Mouse (Mus musculus) cerebellum, adult 2 months (tissue): ENCODE data around the gene Ndufa10.

Source experiments
- CTCF ChIP-seq: fragments of 200-500 bp; IDR thresholded peaks from 2 replicates; pipeline ENCODE4 v1.5.1; 2011; ENCODE audit warnings: low read depth, mild to moderate bottlenecking, control low read depth, low read length, moderate library complexity, borderline replicate concordance; ENCODE audit not compliant: insufficient read depth
- POLR2A ChIP-seq: fragments of 200-500 bp; IDR thresholded peaks from 2 replicates; pipeline ENCODE4 v1.6.1; 2011; ENCODE audit warnings: low read length, control low read depth, borderline replicate concordance; ENCODE audit not compliant: insufficient read depth

DNA sequence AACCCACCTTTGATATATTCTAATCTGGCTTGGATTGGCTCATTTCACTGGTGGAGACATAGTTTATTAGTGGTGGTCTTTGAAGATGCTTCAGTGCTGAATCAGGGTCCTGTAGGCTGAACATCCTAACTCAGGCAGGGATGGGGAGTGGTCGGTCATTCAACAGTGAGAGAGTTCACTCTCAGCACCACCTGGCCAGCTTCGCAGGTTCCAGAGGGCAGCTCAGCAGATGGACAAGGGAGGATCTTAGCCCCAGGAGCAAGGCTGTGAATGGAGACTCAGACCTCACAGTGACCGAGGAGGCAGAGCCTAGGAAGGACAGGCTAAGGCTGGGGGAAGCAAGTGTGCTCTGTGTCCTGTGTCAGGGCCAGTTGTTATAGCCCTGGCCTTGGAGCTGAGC is 42.2 kb downstream of the Ndufa10 start:
- TF ChIP-seq POLR2A, result no peak
- TF ChIP-seq CTCF, result no peak
